Mouse (Mus musculus) heart, embryonic 16.5 days (tissue): ENCODE measurements at regions not wholly inside any gene's neighbourhood (a gene's known extent, or its start where the extent isn't known, plus 50 kb on each side); places are given as distances from the start of the nearest gene placed in this dataset.

Experiments
- ATAC-seq: fragments of 200-750 bp; cut with Nextera tagmentation; replicated peaks from 2 replicates; pipeline ENCODE4 v1.8.0; 2017; ENCODE audit warnings: moderate number of reproducible peaks; ENCODE audit not compliant: insufficient read depth, low FRiP score; ENCODE audit errors: extremely low read depth
- H3K27ac ChIP-seq: fragments of 300-500 bp; sonication (generic); 2 replicates; pipeline ENCODE4 v1.5.1; 2014; ENCODE audit warnings: mild to moderate bottlenecking, low read length, control low read depth, moderate library complexity
- H3K27me3 ChIP-seq: fragments of 300-500 bp; sonication (generic); 2 replicates; pipeline ENCODE4 v1.6.1; 2014; ENCODE audit warnings: low read length, mixed read lengths; ENCODE audit not compliant: control insufficient read depth, insufficient read depth
- H3K36me3 ChIP-seq: fragments of 300-500 bp; sonication (generic); 2 replicates; pipeline ENCODE4 v1.6.1; 2014; ENCODE audit not compliant: control insufficient read depth, insufficient read depth
- H3K4me1 ChIP-seq: fragments of 300-500 bp; sonication (generic); 2 replicates; pipeline ENCODE4 v1.6.1; 2014; ENCODE audit warnings: low read length, mixed read lengths; ENCODE audit not compliant: control insufficient read depth, insufficient read depth
- H3K4me2 ChIP-seq: fragments of 300-500 bp; sonication (generic); 2 replicates; pipeline ENCODE4 v1.6.1; 2014; ENCODE audit warnings: low read depth, mild to moderate bottlenecking, control low read depth, low read length
- H3K4me3 ChIP-seq: fragments of 300-500 bp; sonication (generic); 2 replicates; pipeline ENCODE4 v1.5.1; 2014; ENCODE audit warnings: mild to moderate bottlenecking, control low read depth, low read length
- H3K9ac ChIP-seq: fragments of 300-500 bp; sonication (generic); 2 replicates; pipeline ENCODE4 v1.6.1; 2014; ENCODE audit warnings: low read length, control low read depth
- H3K9me3 ChIP-seq: fragments of 300-500 bp; sonication (generic); replicated peaks from 2 replicates; pipeline ENCODE4 v1.6.1; 2016; ENCODE audit warnings: low read length; ENCODE audit not compliant: control insufficient read depth
- WGBS: fragments of 180-500 bp; shearing (Covaris S2); extraction: QIAGEN DNeasy Blood & Tissue Kit; methylation state at CpG from one replicate; pipeline ENCODE4 v1.1.7; 2014; 5-methylcytosine and 5-hydroxymethylcytosine counted together

DNA sequence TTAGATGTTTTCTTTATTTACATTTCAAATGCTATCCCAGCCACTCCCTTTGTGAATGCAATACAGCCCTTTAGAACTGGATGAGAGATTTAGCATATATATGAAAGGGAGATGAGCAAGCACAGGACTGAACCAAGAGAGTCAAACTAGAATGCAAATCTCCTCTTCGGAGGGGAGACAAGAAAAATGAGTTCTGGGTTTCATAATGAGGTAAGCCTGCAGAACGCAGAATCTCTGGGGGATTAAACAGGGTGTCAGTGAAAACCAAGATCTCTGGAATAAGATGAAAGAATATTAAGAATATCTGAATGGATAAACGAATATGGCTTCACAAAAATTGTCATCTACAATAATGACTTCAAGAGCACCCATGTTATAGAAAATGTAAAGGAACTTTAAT lies 130.6 kb upstream of the Sem1 start:
- Histone ChIP-seq H3K27me3 (no peaks in the 10 kb centered on the region), H3K4me3 (no peak overlapping the region), H3K9ac (no peak overlapping the region), H3K9me3 (no peaks in the 10 kb centered on the region), H3K27ac (no peak overlapping the region), H3K4me1 (no peaks in the 10 kb centered on the region), H3K36me3 (no peaks in the 10 kb centered on the region), H3K4me2 (no peak overlapping the region)
- no peak for ATAC-seq
- WGBS = 75% methylated on average over 3 of the region's 3 CpGs

DNA sequence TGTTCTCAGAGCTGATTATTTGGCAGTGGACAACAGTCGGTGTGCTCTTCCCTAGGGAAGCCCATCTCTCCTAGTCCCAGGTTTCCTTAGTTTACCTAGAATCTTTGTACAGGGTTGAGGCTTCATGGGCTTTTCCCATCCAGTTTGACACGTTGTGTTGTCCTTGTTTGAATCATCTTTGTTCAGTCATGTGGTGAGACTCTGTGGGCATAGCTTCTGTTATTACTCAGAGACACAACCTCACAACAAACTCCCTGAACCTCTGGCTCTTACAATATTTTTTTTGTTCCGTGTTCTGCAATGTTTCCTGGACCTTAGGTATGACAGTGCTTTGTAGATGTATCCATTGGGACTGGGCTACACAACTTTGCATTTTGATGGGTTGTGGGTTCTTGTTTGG lies 132.9 kb upstream of the Dlx6 start:
- Histone ChIP-seq H3K36me3 (no peaks in the 10 kb centered on the region), H3K4me1 (no peaks in the 10 kb centered on the region), H3K4me3 (no peak overlapping the region), H3K9ac (no peak overlapping the region), H3K27ac (no peak overlapping the region), H3K27me3 (no peaks in the 10 kb centered on the region), H3K4me2 (no peak overlapping the region), H3K9me3 (no peaks in the 10 kb centered on the region)
- 79% methylated on average over 3 of the region's 3 CpGs for whole genome bisulfite sequencing
- ATAC-seq = no peak

DNA sequence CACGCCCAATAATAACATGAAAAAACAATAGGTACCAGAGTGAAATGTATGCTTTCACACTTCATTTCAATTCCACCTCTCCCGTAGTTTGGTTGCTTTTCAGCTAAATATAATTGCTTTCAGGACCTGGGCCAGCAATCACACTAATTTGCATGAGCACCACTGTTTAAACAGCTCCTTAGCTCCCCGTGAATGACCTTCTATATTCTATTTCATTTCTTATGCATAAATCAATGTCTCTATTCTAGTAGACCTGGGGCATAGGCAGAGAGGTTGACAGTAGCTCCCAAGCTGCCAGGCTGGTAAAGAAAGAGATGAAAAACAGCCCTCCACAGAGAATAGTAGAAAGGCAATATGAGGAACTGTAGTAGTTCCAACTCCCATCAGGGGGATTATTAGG lies 117.7 kb upstream of the Dlx6 start:
- 48% methylated on average over 3 of the region's 3 CpGs for WGBS
- ATAC-seq = no peak
- Histone ChIP-seq H3K4me1 (no peaks in the 10 kb centered on the region), H3K9me3 (no peaks in the 10 kb centered on the region), H3K4me3 (no peak overlapping the region), H3K36me3 (no peaks in the 10 kb centered on the region), H3K4me2 (no peak overlapping the region), H3K27ac (no peak overlapping the region), H3K9ac (no peak overlapping the region), H3K27me3 (no peaks in the 10 kb centered on the region)

DNA sequence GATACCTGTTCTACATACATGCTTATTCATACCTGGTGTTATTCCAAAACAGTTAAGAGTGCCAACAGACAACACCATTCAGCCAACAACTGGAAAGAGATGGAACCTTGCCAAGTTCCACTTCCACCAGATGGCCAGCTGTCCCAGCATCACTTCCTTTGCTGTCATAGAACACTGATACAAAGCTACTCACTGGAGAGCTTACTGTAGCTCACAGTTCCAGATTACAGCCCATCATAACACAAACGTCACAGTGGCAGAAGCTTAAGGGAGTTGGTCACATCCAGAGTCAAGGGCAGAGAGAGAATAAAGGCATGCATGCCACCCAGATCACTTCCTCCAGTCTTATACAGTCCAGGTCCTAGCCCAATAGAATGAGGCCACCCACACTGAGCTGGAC lies 84.0 kb upstream of the Dlx6 start:
- WGBS = 12% methylated on average over 1 of the region's 1 CpGs
- Histone ChIP-seq H3K27me3 (no peaks in the 10 kb centered on the region), H3K4me1 (peaks cover 3% of the 10 kb centered on the region), H3K9ac (no peak overlapping the region), H3K9me3 (no peaks in the 10 kb centered on the region), H3K4me3 (no peak overlapping the region), H3K4me2 (no peak overlapping the region), H3K36me3 (no peaks in the 10 kb centered on the region), H3K27ac (no peak overlapping the region)
- peak; percentile 45; the same call in 1 of the 2 replicates for ATAC-seq

DNA sequence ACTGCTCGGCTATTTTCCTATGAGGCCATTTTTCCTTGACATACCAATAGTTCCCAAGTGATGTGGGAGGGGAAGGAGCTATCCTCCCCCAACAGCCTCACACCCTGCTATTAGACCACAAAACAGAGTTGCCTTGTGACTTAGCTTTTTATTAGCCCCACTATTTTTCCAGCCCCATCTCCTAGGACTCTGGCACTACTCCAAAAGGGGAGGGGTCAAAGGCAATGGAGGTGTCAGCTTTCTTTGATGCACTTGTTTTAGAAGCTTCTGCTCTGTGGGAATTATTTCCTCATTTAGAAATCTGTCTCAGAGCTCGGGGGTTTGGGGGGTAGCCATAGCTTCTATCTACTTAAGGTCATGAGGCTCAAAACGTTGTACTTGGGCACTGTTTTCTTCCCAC lies 81.6 kb upstream of the Dlx6 start:
- Histone ChIP-seq H3K4me2 (no peak overlapping the region), H3K36me3 (no peaks in the 10 kb centered on the region), H3K27ac (no peak overlapping the region), H3K9ac (no peak overlapping the region), H3K4me3 (no peak overlapping the region), H3K9me3 (no peaks in the 10 kb centered on the region), H3K27me3 (no peaks in the 10 kb centered on the region), H3K4me1 (peaks cover 3% of the 10 kb centered on the region; the same call in 1 of the 2 replicates)
- 38% methylated on average over 3 of the region's 3 CpGs for WGBS
- no peak for ATAC-seq

DNA sequence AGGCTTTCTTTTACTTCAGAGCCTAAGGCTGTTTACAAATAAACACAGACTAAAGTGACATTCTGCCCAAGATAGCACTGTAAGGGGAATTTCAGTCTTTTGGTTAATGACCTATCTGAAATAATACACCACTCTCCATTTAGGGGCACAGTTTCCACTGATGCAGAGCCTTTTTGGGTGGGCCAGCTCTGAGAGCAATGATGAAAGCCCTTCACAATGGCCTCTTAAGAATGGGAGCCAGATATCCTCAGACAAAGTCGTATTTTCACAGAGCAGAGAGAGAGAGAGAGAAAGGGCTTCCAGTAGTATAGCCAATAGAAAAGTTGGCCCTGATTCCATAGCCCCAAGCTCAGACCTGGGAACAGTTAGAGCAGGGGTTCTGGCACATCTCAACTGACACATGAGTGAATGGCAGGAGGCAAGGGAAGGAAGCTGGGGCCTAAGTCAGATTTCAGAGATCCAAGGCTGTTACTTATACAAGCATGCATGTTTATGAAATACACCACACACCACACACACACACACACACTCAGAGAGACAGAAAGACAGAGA lies 77.1 kb upstream of the Dlx6 start:
- Histone ChIP-seq H3K27ac (no peak overlapping the region), H3K9ac (no peak overlapping the region), H3K36me3 (no peaks in the 10 kb centered on the region), H3K9me3 (no peaks in the 10 kb centered on the region), H3K4me3 (no peak overlapping the region), H3K4me1 (no peaks in the 10 kb centered on the region), H3K27me3 (no peaks in the 10 kb centered on the region), H3K4me2 (no peak overlapping the region)
- peak; percentile 55; the same call in 1 of the 2 replicates for ATAC-seq
- 13% methylated on average over 1 of the region's 1 CpGs for WGBS

DNA sequence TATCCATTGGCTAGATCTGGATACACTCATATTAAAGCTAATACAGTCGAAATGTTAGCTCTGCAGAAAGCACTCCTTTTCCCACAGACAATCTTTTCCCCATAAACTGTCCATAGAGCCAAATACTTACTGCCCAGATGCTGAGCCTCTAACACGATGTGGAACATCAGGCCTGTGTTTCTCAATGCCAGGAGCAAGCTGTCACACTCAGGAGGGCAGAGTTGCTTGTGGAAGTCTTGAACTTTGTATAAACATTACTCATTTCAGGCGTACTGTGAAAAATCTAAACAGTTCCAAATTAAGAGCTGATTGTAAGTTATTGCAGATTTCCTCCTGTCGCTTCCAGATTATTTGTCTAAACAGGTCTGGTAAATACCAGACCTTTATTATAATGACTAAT lies 75.6 kb upstream of the Dlx6 start:
- Histone ChIP-seq H3K4me2 (no peak overlapping the region), H3K9ac (no peak overlapping the region), H3K36me3 (no peaks in the 10 kb centered on the region), H3K27ac (no peak overlapping the region), H3K4me1 (no peaks in the 10 kb centered on the region), H3K27me3 (no peaks in the 10 kb centered on the region), H3K9me3 (no peaks in the 10 kb centered on the region), H3K4me3 (no peak overlapping the region)
- ATAC-seq = no peak
- WGBS = 46% methylated on average over 4 of the region's 4 CpGs

DNA sequence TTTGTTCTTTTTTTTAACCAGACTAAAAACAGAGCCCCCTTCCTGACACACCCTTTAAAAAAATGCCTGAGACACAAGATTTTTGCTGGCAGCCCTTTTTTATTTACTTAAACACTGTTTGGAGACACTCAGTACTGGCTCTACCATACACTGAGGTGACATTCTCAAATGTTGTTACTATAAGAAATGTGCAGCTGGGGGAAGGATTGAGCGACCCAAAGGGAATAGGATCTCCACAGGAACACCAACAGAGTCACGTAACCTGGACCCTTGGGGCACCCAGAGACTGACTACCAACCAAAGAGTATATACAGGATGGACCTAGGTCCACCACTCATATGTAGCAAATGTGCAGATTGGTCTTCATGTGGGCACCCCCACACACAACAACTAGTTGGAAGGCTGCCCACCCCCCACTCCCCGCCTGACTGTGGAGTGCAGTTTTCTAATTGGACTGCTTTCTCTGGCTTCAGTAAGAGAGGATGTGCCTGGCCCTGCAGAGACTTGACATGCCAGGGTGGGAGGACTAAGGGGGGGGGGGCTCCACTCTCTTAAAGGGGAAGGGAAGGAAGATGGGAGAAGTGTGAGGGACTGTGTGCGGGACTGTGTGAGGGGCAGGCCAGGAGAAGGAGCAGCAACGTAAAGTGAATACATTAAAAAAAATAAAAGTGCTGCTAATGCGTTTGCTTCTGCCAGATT lies 68.7 kb upstream of the Dlx6 start:
- Histone ChIP-seq H3K27ac (no peak overlapping the region), H3K4me3 (no peak overlapping the region), H3K9me3 (no peaks in the 10 kb centered on the region), H3K36me3 (no peaks in the 10 kb centered on the region), H3K4me1 (no peaks in the 10 kb centered on the region), H3K27me3 (no peaks in the 10 kb centered on the region), H3K4me2 (no peak overlapping the region), H3K9ac (no peak overlapping the region)
- WGBS = 47% methylated on average over 6 of the region's 6 CpGs
- ATAC-seq = no peak

DNA sequence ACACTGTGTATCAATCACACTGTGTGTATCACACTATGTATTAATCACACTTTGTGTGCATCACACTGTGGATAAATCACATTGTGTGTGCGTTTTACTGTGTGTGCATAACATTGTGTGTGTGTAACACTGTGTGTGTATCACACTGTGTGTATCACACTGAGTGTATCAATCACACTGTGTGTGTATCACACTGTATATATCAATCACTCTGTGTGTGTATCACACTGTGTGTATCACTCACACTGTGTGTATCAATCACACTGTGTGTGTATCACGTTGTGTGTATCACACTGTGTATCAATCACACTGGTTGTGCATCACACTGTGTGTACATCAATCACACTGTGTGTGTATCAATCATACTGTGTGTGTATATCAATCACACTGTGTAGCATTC lies 62.8 kb upstream of the Dlx6 start:
- Histone ChIP-seq H3K4me2 (no peak overlapping the region), H3K9ac (no peak overlapping the region), H3K27me3 (no peaks in the 10 kb centered on the region), H3K36me3 (no peaks in the 10 kb centered on the region), H3K4me1 (no peaks in the 10 kb centered on the region), H3K4me3 (no peak overlapping the region), H3K9me3 (no peaks in the 10 kb centered on the region), H3K27ac (no peak overlapping the region)
- no peak for ATAC-seq
- WGBS = 84% methylated on average over 2 of the region's 2 CpGs
